Mouse (Mus musculus) limb, embryonic 13.5 days (tissue): Measurements from ENCODE around the gene Hemgn. TPM values are rescaled to one million over a fixed set of nuclear protein-coding genes. Genes with fewer than 3 reads are reported as not detected.

Experiments used
- ATAC-seq: fragments of 200-750 bp; cut with Nextera tagmentation; 2 replicates; pipeline ENCODE4 v1.8.0; 2017; ENCODE audit warnings: low read depth, moderate number of reproducible peaks, moderate TSS enrichment; ENCODE audit not compliant: low FRiP score
- H3K27ac ChIP-seq: fragments of 300-500 bp; sonication (generic); 2 replicates; pipeline ENCODE4 v1.5.1; 2015; ENCODE audit warnings: inconsistent platforms, mild to moderate bottlenecking, moderate library complexity
- H3K27me3 ChIP-seq: fragments of 300-500 bp; sonication (generic); 2 replicates; pipeline ENCODE4 v1.6.1; 2015; ENCODE audit warnings: mild to moderate bottlenecking, inconsistent platforms
- H3K36me3 ChIP-seq: fragments of 300-500 bp; sonication (generic); 2 replicates; pipeline ENCODE4 v1.6.1; 2015; ENCODE audit warnings: inconsistent platforms, mild to moderate bottlenecking, moderate library complexity
- H3K4me1 ChIP-seq: fragments of 300-500 bp; sonication (generic); 2 replicates; pipeline ENCODE4 v1.6.1; 2015; ENCODE audit warnings: inconsistent platforms
- H3K4me2 ChIP-seq: fragments of 300-500 bp; sonication (generic); replicated peaks from 2 replicates; pipeline ENCODE4 v1.6.1; 2015; ENCODE audit warnings: inconsistent platforms, mild to moderate bottlenecking, moderate library complexity
- H3K4me3 ChIP-seq: fragments of 300-500 bp; sonication (generic); 2 replicates; pipeline ENCODE4 v1.5.1; 2015; ENCODE audit warnings: moderate library complexity, mild to moderate bottlenecking, inconsistent platforms
- H3K9ac ChIP-seq: fragments of 300-500 bp; sonication (generic); 2 replicates; pipeline ENCODE4 v1.6.1; 2015; ENCODE audit warnings: mild to moderate bottlenecking, inconsistent platforms
- H3K9me3 ChIP-seq: fragments of 300-500 bp; sonication (generic); 2 replicates; pipeline ENCODE4 v1.6.1; 2016; ENCODE audit warnings: inconsistent platforms
- WGBS: fragments of 180-500 bp; shearing (Covaris S2); methylation state at CpG from one replicate; pipeline ENCODE4 v1.1.7; 2015; 5-methylcytosine and 5-hydroxymethylcytosine counted together
- polyA plus RNA-seq: library from polyadenylated mRNA; unstranded; fragments of >200 nt; fragmentation: Nextera tagmentation; extraction: Ambion mirVana; gene quantifications from 2 replicates; pipeline ENCODE4 v1.2.1, GENCODE M21; 2015

Gene Hemgn
- 0.52 and 3.3 TPM in 2 replicates for polyA plus RNA-seq

DNA sequence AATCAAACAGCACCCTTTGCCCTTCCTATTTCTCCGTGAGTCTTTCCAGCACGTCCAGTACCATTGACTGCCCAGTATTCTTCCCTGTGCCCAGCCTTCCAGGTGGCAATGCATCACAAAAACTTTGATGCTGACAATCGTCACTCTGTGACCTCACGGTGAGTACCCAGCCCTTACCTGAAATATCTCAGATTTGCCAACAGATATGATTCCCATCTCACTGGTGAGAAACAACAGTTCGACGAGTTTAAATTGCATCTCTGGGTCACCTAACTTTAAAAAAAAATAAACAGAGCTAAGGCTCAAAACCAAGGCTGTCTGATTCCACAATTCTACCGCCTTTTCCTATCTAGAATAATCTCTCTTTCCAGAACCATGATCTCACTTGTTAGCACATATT, at the start of gene Hemgn:
Hemgn (minus strand) TSS at position 101 of the 400 bp plus-strand sequence.
- Histone ChIP-seq H3K4me1 (no peaks in the 10 kb centered on the region), H3K27me3 (no peaks in the 10 kb centered on the region), H3K9me3 (no peaks in the 10 kb centered on the region), H3K4me3 (no peak within 1 kb of the TSS), H3K27ac (no peak within 1 kb of the TSS), H3K4me2 (no peak within 1 kb of the TSS), H3K9ac (no peak within 1 kb of the TSS), H3K36me3 (no peaks in the 10 kb centered on the region)
- no peak for ATAC-seq
- 76% methylated on average over 7 of the region's 7 CpGs for WGBS

DNA sequence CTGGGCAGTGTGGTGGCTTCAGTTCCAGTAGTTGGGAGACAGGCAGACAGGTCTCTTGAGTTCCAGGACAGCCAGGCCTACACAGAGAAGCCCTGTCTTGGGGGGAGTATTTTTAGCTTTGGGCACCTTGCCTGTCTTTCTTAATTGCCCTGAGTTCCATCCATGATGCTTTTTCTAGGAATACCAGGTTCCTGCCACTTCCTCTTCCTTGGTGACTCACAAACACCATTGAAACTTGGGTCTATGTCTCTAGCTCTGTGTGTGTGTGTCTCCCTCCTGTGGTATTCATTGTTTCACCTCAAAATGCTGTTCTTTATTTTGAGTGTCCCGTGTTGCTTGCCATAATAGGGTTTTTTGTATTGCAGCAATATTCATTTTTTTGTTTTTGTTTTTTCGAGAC, 45.1 kb upstream of the Hemgn start:
- Histone ChIP-seq H3K4me2 (no peak overlapping the region), H3K4me1 (peaks cover 39% of the 10 kb centered on the region), H3K9me3 (no peaks in the 10 kb centered on the region), H3K4me3 (no peak overlapping the region), H3K36me3 (peaks cover 43% of the 10 kb centered on the region), H3K27ac (no peak overlapping the region), H3K27me3 (no peaks in the 10 kb centered on the region), H3K9ac (no peak overlapping the region)
- no peak for ATAC-seq
- 91% methylated on average over 2 of the region's 2 CpGs for WGBS

DNA sequence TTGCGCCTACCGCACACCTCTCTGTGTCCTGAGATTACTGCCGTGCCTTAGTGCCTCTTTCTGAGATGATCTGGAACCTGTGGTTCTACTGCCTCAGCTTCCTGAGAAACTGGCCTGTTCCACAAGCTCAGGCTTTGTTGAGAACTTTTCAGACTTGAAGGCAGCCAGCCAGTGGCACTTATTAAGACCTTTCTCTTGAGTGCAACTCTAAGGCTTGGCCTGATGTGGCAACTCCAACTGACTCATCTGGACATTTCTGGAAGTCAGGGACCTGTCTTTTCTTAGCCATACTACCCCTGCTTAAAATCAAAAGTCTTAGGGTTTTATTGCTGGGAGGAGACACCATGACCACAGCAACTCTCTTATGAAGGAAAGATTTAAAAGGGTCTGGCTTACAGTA, 43.9 kb upstream of the Hemgn start:
- no peak for ATAC-seq
- peaks cover 47% of the 10 kb centered on the region for H3K4me1 ChIP-seq
- 96% methylated on average over 3 of the region's 3 CpGs for WGBS

DNA sequence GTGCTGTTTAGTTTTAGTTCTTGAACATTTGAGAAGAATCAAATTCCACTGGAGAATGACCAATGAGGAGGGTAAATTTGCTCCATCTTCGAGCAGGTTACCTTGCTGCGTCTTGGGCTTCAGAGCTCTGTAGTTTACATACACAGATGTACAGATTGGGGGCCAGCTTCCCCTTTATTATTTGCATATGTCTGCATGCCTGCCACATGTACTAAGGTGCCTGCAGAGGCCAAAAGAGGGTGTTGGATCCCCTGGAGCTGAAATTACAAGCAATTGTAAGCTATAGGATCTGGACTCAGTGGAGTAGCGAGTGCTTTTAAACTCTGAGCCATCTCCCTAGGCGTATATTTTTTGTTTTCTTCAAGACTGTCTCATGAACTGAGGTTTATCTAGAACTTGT, 43.5 kb upstream of the Hemgn start:
- peaks cover 29% of the 10 kb centered on the region for H3K36me3 ChIP-seq
- 0 out of 2 replicates have a peak overlapping the region, but pooled peaks have one; percentile 25 for H3K9ac ChIP-seq
- H3K9me3 ChIP-seq = no peaks in the 10 kb centered on the region
- H3K27ac ChIP-seq = no peak overlapping the region
- H3K4me1 ChIP-seq = peaks cover 47% of the 10 kb centered on the region
- no peak overlapping the region for H3K4me2 ChIP-seq
- no peaks in the 10 kb centered on the region for H3K27me3 ChIP-seq
- 65% methylated on average over 4 of the region's 4 CpGs for WGBS
- ATAC-seq = no peak
- no peak overlapping the region for H3K4me3 ChIP-seq

More for the DNA sequence above, 43.9 kb upstream of the Hemgn start:
- H3K27ac ChIP-seq = no peak overlapping the region
- no peak overlapping the region for H3K4me2 ChIP-seq
- no peak overlapping the region for H3K9ac ChIP-seq
- no peaks in the 10 kb centered on the region for H3K27me3 ChIP-seq
- H3K36me3 ChIP-seq = peaks cover 31% of the 10 kb centered on the region
- H3K9me3 ChIP-seq = no peaks in the 10 kb centered on the region
- H3K4me3 ChIP-seq = no peak overlapping the region

DNA sequence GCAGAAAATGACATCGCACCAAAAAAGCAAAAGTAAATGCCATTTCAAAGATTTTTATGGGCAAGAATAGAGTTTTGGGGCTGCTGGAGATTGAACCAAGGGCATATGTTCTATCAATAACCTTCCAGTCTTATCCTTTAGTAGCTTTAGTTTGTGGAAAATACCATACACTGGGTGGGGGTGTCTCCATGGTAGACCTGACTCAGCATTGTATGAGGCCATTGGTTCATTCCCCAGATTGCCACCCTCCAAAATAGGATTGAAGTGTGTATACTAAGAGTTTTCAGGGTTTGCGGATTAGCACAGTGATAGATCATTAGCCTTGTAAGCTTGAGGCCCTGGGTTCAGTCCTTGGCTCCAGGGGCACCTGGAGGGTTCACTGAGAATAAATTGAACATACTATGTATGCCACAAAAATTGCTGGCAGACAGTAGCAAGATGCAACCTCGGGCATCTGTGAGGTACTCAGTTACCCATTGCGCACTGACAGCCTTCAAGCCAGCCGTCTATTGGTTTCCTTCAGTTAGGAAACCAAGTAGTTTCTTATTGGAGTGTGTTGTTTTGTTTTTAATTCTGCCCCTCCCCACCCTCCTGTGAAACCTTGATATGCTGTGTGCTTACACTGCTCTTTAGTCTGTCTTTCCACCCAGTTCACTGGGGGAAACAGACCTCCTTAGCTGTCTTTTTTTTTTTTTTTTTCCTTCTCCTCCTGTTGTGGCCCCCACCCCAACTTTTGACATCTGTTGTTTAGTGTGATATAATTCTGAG, 41.0 kb upstream of the Hemgn start:
- no peak overlapping the region for H3K27ac ChIP-seq
- H3K27me3 ChIP-seq = no peaks in the 10 kb centered on the region
- WGBS = 76% methylated on average over 5 of the region's 5 CpGs
- H3K4me2 ChIP-seq = peak overlapping the region; percentile 83
- H3K9me3 ChIP-seq = no peaks in the 10 kb centered on the region
- H3K9ac ChIP-seq = no peak overlapping the region
- H3K36me3 ChIP-seq = peaks cover 11% of the 10 kb centered on the region; the same call in 1 of the 2 replicates
- H3K4me3 ChIP-seq = no peak overlapping the region
- peaks cover 52% of the 10 kb centered on the region for H3K4me1 ChIP-seq
- ATAC-seq = no peak

DNA sequence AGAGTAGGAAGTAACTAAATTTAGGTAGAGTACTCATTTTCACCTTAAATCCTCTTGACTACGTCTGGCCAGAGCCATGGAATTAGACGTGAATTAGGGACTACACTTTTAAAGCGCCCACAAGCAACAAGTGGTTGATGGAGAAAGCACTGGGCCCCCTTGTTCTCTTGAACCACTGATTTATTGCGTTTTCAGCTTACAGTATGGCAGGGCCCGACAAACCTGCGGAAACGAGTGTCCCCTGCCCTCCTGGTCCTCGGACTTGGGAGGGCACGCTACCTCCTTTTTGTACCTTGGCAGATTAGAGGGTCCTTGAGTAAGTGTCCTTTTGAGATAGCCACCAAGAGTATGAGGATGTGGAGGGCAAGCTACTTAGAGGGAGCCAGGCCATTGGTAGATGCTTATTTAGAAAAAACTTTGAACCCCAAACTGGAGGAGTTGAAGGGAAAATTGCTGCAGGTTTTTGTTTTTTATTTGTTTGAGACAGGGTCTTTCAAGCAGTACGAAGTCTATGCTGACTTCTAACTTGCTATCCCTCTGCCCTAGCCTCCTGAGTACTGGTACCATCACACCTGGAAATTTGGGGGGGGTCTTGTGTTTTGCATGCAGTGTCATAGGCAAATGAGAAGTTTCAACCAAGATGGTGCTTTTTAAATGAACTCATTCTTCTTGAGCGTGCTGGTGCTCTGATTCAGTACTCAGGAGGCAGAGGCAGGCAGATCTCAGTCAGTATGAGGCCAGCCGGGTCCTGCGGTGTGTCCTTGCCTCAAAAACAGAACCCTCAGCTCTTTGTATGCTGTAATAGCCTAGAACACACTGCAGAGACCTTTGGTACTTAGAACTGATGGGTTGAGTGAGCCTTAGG, 39.8 kb upstream of the Hemgn start:
- Histone ChIP-seq H3K36me3 (peaks cover 10% of the 10 kb centered on the region; the same call in 1 of the 2 replicates), H3K4me2 (peak overlapping the region; percentile 83), H3K4me3 (peak overlapping the region; percentile 90), H3K27ac (peak overlapping the region; percentile 99), H3K9ac (peak overlapping the region; percentile 99), H3K4me1 (peaks cover 52% of the 10 kb centered on the region), H3K9me3 (no peaks in the 10 kb centered on the region), H3K27me3 (no peaks in the 10 kb centered on the region)
- ATAC-seq = no peak
- WGBS = 28% methylated on average over 13 of the region's 13 CpGs

DNA sequence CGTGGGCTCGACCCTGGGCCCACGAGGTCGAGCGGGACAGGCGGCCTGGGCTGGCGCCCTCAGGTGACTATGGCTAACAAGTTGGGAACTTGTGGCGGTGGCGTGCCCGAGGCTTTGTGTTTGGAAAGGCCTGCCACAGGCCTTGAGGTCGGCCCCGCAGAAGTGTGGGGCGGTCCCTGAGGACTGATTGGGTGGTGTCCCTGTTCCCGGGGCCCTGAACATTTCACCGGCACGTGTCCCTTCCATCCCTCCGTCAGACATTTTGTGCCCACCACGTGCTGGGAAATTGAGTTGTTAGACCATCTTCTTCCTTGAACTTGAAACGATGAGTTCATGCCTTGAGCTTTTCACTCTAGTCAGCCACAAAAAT, 39.2 kb upstream of the Hemgn start:
- Histone ChIP-seq H3K4me2 (peak overlapping the region; percentile 83), H3K9me3 (no peaks in the 10 kb centered on the region), H3K9ac (peak overlapping the region; percentile 99), H3K4me3 (peak overlapping the region; percentile 90), H3K36me3 (peaks cover 4% of the 10 kb centered on the region; the same call in 1 of the 2 replicates), H3K27ac (peak overlapping the region; percentile 99), H3K4me1 (peaks cover 52% of the 10 kb centered on the region), H3K27me3 (no peaks in the 10 kb centered on the region)
- no peak for ATAC-seq
- under 1% methylated on average over 19 of the region's 19 CpGs for WGBS

DNA sequence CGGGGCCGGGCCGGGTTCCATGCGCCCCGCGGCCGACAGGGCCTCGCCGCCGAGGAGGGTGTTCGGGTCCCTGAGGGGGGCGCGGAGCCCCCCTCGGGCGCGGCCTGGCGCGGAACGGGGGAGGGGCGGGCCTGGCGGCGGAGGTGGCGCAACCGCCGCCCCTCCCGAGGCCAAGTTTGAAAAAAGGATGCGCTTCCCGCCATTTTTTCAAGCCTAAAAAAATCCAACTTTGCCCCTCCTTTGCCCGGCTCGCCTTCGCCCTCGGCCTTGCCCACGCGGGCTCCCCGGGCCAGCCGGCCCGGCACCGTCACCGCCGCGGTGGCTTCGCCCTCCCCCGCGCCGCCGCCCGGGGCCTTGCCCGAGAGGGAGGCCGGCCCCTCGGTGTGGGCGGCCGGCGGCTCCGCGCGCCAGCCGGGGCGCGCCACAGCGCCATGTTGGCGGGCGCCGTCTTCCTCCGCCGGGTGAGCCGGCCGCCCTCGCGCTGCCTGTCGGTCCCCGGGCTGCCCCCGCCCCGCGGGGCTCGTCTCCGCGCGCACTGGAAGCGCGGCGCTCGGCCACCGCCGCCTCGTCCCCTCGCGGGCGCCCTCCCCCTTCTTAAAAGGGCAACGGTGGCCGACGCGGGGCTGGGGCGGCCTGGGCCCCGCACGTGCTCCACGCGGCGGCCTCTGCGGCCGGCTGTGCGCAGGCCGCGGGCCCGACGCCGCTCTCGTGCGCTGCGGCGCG, 38.6 kb upstream of the Hemgn start:
- Histone ChIP-seq H3K9ac (peak overlapping the region; percentile 99), H3K4me1 (peaks cover 48% of the 10 kb centered on the region), H3K9me3 (no peaks in the 10 kb centered on the region), H3K36me3 (peaks cover 4% of the 10 kb centered on the region; the same call in 1 of the 2 replicates), H3K27me3 (no peaks in the 10 kb centered on the region), H3K4me2 (peak overlapping the region; percentile 83), H3K4me3 (peak overlapping the region; percentile 90), H3K27ac (peak overlapping the region; percentile 99)
- WGBS = 1% methylated on average over 84 of the region's 111 CpGs
- peak; percentile 13 for ATAC-seq

DNA sequence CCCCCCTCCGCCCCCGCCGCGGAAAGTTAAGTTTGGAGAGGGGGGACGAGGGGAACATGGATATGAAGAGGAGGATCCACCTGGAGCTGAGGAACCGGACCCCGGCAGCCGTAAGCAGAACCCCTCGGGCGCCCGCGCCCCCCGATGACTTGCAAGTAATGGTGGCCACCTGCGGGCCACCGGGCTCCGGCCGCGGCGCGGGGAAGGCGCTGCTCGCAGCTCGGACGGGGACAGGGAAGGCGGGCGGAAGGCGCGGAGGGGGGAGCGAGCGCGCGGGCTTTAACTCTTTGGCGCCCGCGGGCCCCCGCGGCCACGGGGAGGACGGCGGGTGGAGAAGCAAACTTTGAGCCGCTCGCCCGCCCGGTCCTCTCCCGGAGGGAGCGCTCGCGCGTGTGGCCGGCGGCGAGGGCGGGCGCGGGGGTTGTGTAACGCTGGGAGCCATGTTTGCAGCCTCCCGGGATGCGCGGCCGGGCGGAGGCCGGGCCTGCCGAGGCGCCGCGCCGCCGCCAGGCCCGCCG, 38.0 kb upstream of the Hemgn start:
- H3K27me3 ChIP-seq = no peaks in the 10 kb centered on the region
- ATAC-seq = peak; percentile 13
- H3K4me2 ChIP-seq = peak overlapping the region; percentile 83
- H3K27ac ChIP-seq = peak overlapping the region; percentile 99
- H3K9me3 ChIP-seq = no peaks in the 10 kb centered on the region
- under 1% methylated on average over 42 of the region's 70 CpGs for WGBS
- peak overlapping the region; percentile 99 for H3K9ac ChIP-seq
- no peaks in the 10 kb centered on the region for H3K36me3 ChIP-seq
- peaks cover 41% of the 10 kb centered on the region for H3K4me1 ChIP-seq
- peak overlapping the region; percentile 90 for H3K4me3 ChIP-seq

DNA sequence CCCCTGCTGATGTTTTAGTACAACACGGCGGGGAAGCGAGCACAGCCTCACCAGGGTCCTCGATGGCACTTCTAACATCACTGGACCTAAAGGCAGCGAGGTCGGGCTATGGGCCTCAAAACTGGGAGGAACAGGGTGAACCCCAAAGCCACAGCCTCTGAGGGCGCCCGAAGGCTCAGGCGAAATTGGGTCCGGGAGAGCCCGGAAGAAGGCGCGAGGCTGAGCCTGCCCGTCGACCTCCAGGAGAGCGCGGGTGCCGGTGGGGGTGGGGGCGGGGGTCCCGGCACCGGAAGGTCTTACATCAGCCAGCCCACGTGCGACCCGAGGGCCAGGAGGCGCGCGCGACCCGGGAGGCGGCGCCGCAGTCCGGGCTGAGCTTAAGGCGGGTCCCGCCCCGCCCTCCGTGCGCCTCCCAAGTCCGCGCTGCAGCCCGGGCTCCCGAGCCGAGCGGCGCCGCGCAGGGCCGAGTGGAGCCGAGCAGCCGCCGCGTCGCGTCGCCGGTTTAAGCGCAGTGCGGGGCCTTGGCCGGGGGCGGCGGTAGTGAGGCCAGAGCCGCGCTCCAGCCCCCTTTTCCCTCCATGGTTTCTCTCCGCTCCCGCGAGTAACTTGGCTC, 37.3 kb upstream of the Hemgn start, which contains the start of gene Anp32b:
Anp32b (plus strand) TSS at position 384 of the 613 bp plus-strand sequence.
- Histone ChIP-seq H3K27ac (peak within 1 kb of the TSS; percentile 99), H3K36me3 (no peaks in the 10 kb centered on the region), H3K4me3 (peak within 1 kb of the TSS; percentile 90), H3K4me1 (peaks cover 35% of the 10 kb centered on the region), H3K4me2 (peak within 1 kb of the TSS; percentile 83), H3K27me3 (no peaks in the 10 kb centered on the region), H3K9me3 (no peaks in the 10 kb centered on the region), H3K9ac (peak within 1 kb of the TSS; percentile 99)
- ATAC-seq = peak; percentile 95
- WGBS = 0% methylated on average over 59 of the region's 66 CpGs

DNA sequence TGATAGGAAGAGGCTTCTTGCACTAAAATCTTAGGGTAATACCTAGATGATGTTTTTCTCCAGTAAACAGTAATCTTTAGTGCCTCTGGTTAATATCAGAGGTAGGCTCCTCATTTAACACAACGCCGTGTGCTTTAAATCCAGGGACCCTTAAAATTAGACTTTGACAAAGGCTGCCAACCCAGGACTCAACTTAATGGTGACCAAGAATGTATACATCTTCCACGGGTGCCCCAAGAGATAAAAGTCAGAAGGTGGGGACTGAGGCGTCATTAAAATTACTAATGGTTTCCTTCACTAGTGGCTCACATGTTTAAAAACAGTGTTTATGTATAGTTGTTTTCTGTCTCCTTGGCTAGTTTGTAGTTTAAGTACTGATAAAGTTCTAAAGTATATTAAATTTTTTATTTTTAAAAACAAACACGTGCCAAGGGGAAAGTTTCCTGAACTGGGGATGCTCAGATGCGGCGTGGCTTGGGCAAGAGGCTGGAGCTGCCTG, 36.8 kb upstream of the Hemgn start:
- peak overlapping the region; percentile 99 for H3K9ac ChIP-seq
- no peak for ATAC-seq

More for the DNA sequence above, 36.8 kb upstream of the Hemgn start:
- Histone ChIP-seq H3K9me3 (no peaks in the 10 kb centered on the region), H3K4me2 (peak overlapping the region; percentile 83), H3K27ac (peak overlapping the region; percentile 99), H3K36me3 (no peaks in the 10 kb centered on the region), H3K4me3 (peak overlapping the region; percentile 90), H3K4me1 (peaks cover 29% of the 10 kb centered on the region), H3K27me3 (no peaks in the 10 kb centered on the region)
- WGBS = 20% methylated on average over 7 of the region's 7 CpGs
